Mouse (Mus musculus): ENCODE measurements around the gene Ppp1r3g.

The Ppp1r3g gene

GRCm38 (mm10) chr13:35995231-35995630 is 36.6 kb downstream of the Ppp1r3g start:
- DNase-seq (ENCODE audit: low spot score), result no peak

GRCm38 (mm10) chr13:35995696-35996426 is 37.2 kb downstream of the Ppp1r3g start:
- peak; percentile 8 for DNase-seq (ENCODE audit: low spot score)

- no peak for DNase-seq (ENCODE audit: low spot score)
Observed at GRCm38 (mm10) chr13:35997606-35998005, 39.0 kb downstream of the Ppp1r3g start.

GRCm38 (mm10) chr13:36000798-36001197 is 42.2 kb downstream of the Ppp1r3g start:
- peak; percentile 9 for DNase-seq (ENCODE audit: low spot score)

GRCm38 (mm10) chr13:36009981-36010380 is 51.3 kb downstream of the Ppp1r3g start:
- no peak for DNase-seq (ENCODE audit: low spot score)

- DNase-seq (ENCODE audit: low spot score), result peak; percentile 35
Observed at GRCm38 (mm10) chr13:36015636-36016035, 57.0 kb downstream of the Ppp1r3g start.

- no peak for DNase-seq (ENCODE audit: low spot score)
Observed at GRCm38 (mm10) chr13:36018017-36018416, 59.4 kb downstream of the Ppp1r3g start.

- peak; percentile 32 for DNase-seq (ENCODE audit: low spot score)
Observed at GRCm38 (mm10) chr13:36019309-36020274, 61.0 kb downstream of the Ppp1r3g start.
